Mouse (Mus musculus): ENCODE data around the gene Catip. TPM values are rescaled to one million over a fixed set of nuclear protein-coding genes. Genes with fewer than 3 reads are reported as not detected.

Gene Catip
- polyA plus RNA-seq, 1 experiment from 2014 or later, result 0.50 TPM

GRCm38 (mm10) chr1:74331046-74331681, 30.7 kb upstream of the Catip start:
- 81% methylated on average over 4 of the region's 4 CpGs for WGBS
- Histone ChIP-seq H3K9me3 (replicated peaks; ENCODE audit: control insufficient read depth, low read length) (no peaks in the 10 kb centered on the region), H3K36me3 (ENCODE audit: control insufficient read depth, insufficient read depth, low read length) (no peaks in the 10 kb centered on the region), H3K27ac (ENCODE audit: low read depth, low read length) (no peak overlapping the region), H3K4me1 (ENCODE audit: control insufficient read depth, insufficient read depth, low read length) (peaks cover 11% of the 10 kb centered on the region), H3K4me3 (ENCODE audit: low read depth, low read length) (no peak overlapping the region), H3K9ac (ENCODE audit: low read length) (no peak overlapping the region), H3K27me3 (replicated peaks; ENCODE audit: control insufficient read depth, insufficient read depth, low read length) (no peaks in the 10 kb centered on the region), H3K4me2 (ENCODE audit: low read length) (no peak overlapping the region)
- ATAC-seq (no peak), DNase-seq (ENCODE audit: low spot score) (no peak)

- Histone ChIP-seq H3K27me3 (replicated peaks; ENCODE audit: control insufficient read depth, insufficient read depth, low read length) (no peaks in the 10 kb centered on the region), H3K4me1 (ENCODE audit: control insufficient read depth, insufficient read depth, low read length) (peaks cover 11% of the 10 kb centered on the region), H3K9ac (ENCODE audit: low read length) (peak overlapping the region; percentile 75), H3K4me2 (ENCODE audit: low read length) (peak overlapping the region; percentile 85), H3K9me3 (replicated peaks; ENCODE audit: control insufficient read depth, low read length) (no peaks in the 10 kb centered on the region), H3K4me3 (ENCODE audit: low read depth, low read length) (peak overlapping the region; percentile 46), H3K36me3 (ENCODE audit: control insufficient read depth, insufficient read depth, low read length) (no peaks in the 10 kb centered on the region), H3K27ac (ENCODE audit: low read depth, low read length) (peak overlapping the region; percentile 82)
- under 1% methylated on average over 36 of the region's 36 CpGs for WGBS
- peak; percentile 98 for DNase-seq (ENCODE audit: low spot score)
- peak; percentile 96 for ATAC-seq
Measured at GRCm38 (mm10) chr1:74332241-74332763, 29.6 kb upstream of the Catip start.

GRCm38 (mm10) chr1:74332930-74333329, 29.0 kb upstream of the Catip start:
- DNase-seq (ENCODE audit: low spot score) (no peak), ATAC-seq (0 out of 2 replicates have a peak, but pooled peaks have one; percentile 1)
- peak overlapping the region; percentile 85 for H3K4me2 ChIP-seq (ENCODE audit: low read length)
- H3K4me1 ChIP-seq (ENCODE audit: control insufficient read depth, insufficient read depth, low read length), result peaks cover 11% of the 10 kb centered on the region
- H3K9ac ChIP-seq (ENCODE audit: low read length), result peak overlapping the region; percentile 75
- peak overlapping the region; percentile 46 for H3K4me3 ChIP-seq (ENCODE audit: low read depth, low read length)
- H3K27ac ChIP-seq (ENCODE audit: low read depth, low read length), result peak overlapping the region; percentile 82
- H3K9me3 ChIP-seq (replicated peaks; ENCODE audit: control insufficient read depth, low read length), result no peaks in the 10 kb centered on the region
- no peaks in the 10 kb centered on the region for H3K36me3 ChIP-seq (ENCODE audit: control insufficient read depth, insufficient read depth, low read length)
- 4% methylated on average over 9 of the region's 9 CpGs for WGBS
- no peaks in the 10 kb centered on the region for H3K27me3 ChIP-seq (replicated peaks; ENCODE audit: control insufficient read depth, insufficient read depth, low read length)

- no peak for ATAC-seq
- H3K36me3 ChIP-seq (ENCODE audit: control insufficient read depth, insufficient read depth, low read length), result no peaks in the 10 kb centered on the region
- WGBS, result 85% methylated on average over 3 of the region's 3 CpGs
- H3K27me3 ChIP-seq (replicated peaks; ENCODE audit: control insufficient read depth, insufficient read depth, low read length), result no peaks in the 10 kb centered on the region
- H3K9ac ChIP-seq (ENCODE audit: low read length), result no peak overlapping the region
- no peak overlapping the region for H3K27ac ChIP-seq (ENCODE audit: low read depth, low read length)
- peaks cover 11% of the 10 kb centered on the region for H3K4me1 ChIP-seq (ENCODE audit: control insufficient read depth, insufficient read depth, low read length)
- H3K9me3 ChIP-seq (replicated peaks; ENCODE audit: control insufficient read depth, low read length), result no peaks in the 10 kb centered on the region
- H3K4me2 ChIP-seq (ENCODE audit: low read length), result no peak overlapping the region
- H3K4me3 ChIP-seq (ENCODE audit: low read depth, low read length), result no peak overlapping the region
- no peak for DNase-seq (ENCODE audit: low spot score)
Measured at GRCm38 (mm10) chr1:74334607-74335006, 27.3 kb upstream of the Catip start.

- Histone ChIP-seq H3K4me2 (ENCODE audit: low read length) (no peak overlapping the region), H3K4me1 (ENCODE audit: control insufficient read depth, insufficient read depth, low read length) (peaks cover 11% of the 10 kb centered on the region), H3K36me3 (ENCODE audit: control insufficient read depth, insufficient read depth, low read length) (no peaks in the 10 kb centered on the region), H3K4me3 (ENCODE audit: low read depth, low read length) (no peak overlapping the region), H3K9ac (ENCODE audit: low read length) (no peak overlapping the region), H3K27me3 (replicated peaks; ENCODE audit: control insufficient read depth, insufficient read depth, low read length) (no peaks in the 10 kb centered on the region), H3K27ac (ENCODE audit: low read depth, low read length) (no peak overlapping the region), H3K9me3 (replicated peaks; ENCODE audit: control insufficient read depth, low read length) (no peaks in the 10 kb centered on the region)
- ATAC-seq, result no peak
- WGBS, result 61% methylated on average over 4 of the region's 4 CpGs
- DNase-seq (ENCODE audit: low spot score), result no peak
Measured at GRCm38 (mm10) chr1:74335033-74335432, 26.9 kb upstream of the Catip start.

GRCm38 (mm10) chr1:74335436-74336170, 26.3 kb upstream of the Catip start:
- H3K36me3 ChIP-seq (ENCODE audit: control insufficient read depth, insufficient read depth, low read length), result no peaks in the 10 kb centered on the region
- H3K4me2 ChIP-seq (ENCODE audit: low read length), result no peak overlapping the region
- no peak overlapping the region for H3K4me3 ChIP-seq (ENCODE audit: low read depth, low read length)
- WGBS, result 73% methylated on average over 6 of the region's 6 CpGs
- H3K27ac ChIP-seq (ENCODE audit: low read depth, low read length), result no peak overlapping the region
- peaks cover 11% of the 10 kb centered on the region for H3K4me1 ChIP-seq (ENCODE audit: control insufficient read depth, insufficient read depth, low read length)
- ATAC-seq (no peak), DNase-seq (ENCODE audit: low spot score) (no peak)
- H3K27me3 ChIP-seq (replicated peaks; ENCODE audit: control insufficient read depth, insufficient read depth, low read length), result no peaks in the 10 kb centered on the region
- H3K9ac ChIP-seq (ENCODE audit: low read length), result no peak overlapping the region
- no peaks in the 10 kb centered on the region for H3K9me3 ChIP-seq (replicated peaks; ENCODE audit: control insufficient read depth, low read length)

- no peaks in the 10 kb centered on the region for H3K36me3 ChIP-seq (ENCODE audit: control insufficient read depth, insufficient read depth, low read length)
- H3K4me2 ChIP-seq (ENCODE audit: low read length), result no peak overlapping the region
- no peak overlapping the region for H3K27ac ChIP-seq (ENCODE audit: low read depth, low read length)
- no peak overlapping the region for H3K4me3 ChIP-seq (ENCODE audit: low read depth, low read length)
- no peak for ATAC-seq
- no peaks in the 10 kb centered on the region for H3K9me3 ChIP-seq (replicated peaks; ENCODE audit: control insufficient read depth, low read length)
- DNase-seq (ENCODE audit: low spot score), result no peak
- peaks cover 11% of the 10 kb centered on the region for H3K4me1 ChIP-seq (ENCODE audit: control insufficient read depth, insufficient read depth, low read length)
- no peaks in the 10 kb centered on the region for H3K27me3 ChIP-seq (replicated peaks; ENCODE audit: control insufficient read depth, insufficient read depth, low read length)
- WGBS, result 78% methylated on average over 3 of the region's 3 CpGs
- no peak overlapping the region for H3K9ac ChIP-seq (ENCODE audit: low read length)
Measured at GRCm38 (mm10) chr1:74337241-74337771, 24.6 kb upstream of the Catip start.

GRCm38 (mm10) chr1:74338013-74338412, 23.9 kb upstream of the Catip start:
- DNase-seq (ENCODE audit: low spot score), result no peak
- Histone ChIP-seq H3K27ac (ENCODE audit: low read depth, low read length) (no peak overlapping the region), H3K27me3 (replicated peaks; ENCODE audit: control insufficient read depth, insufficient read depth, low read length) (no peaks in the 10 kb centered on the region), H3K4me1 (ENCODE audit: control insufficient read depth, insufficient read depth, low read length) (peaks cover 9% of the 10 kb centered on the region), H3K9me3 (replicated peaks; ENCODE audit: control insufficient read depth, low read length) (no peaks in the 10 kb centered on the region), H3K4me2 (ENCODE audit: low read length) (no peak overlapping the region), H3K36me3 (ENCODE audit: control insufficient read depth, insufficient read depth, low read length) (no peaks in the 10 kb centered on the region), H3K9ac (ENCODE audit: low read length) (no peak overlapping the region), H3K4me3 (ENCODE audit: low read depth, low read length) (no peak overlapping the region)
- ATAC-seq, result no peak
- 98% methylated on average over 5 of the region's 5 CpGs for WGBS

GRCm38 (mm10) chr1:74338626-74339025, 23.3 kb upstream of the Catip start:
- Histone ChIP-seq H3K4me2 (ENCODE audit: low read length) (no peak overlapping the region), H3K27me3 (replicated peaks; ENCODE audit: control insufficient read depth, insufficient read depth, low read length) (no peaks in the 10 kb centered on the region), H3K9me3 (replicated peaks; ENCODE audit: control insufficient read depth, low read length) (no peaks in the 10 kb centered on the region), H3K9ac (ENCODE audit: low read length) (no peak overlapping the region), H3K4me1 (ENCODE audit: control insufficient read depth, insufficient read depth, low read length) (peaks cover 3% of the 10 kb centered on the region), H3K27ac (ENCODE audit: low read depth, low read length) (no peak overlapping the region), H3K4me3 (ENCODE audit: low read depth, low read length) (no peak overlapping the region), H3K36me3 (ENCODE audit: control insufficient read depth, insufficient read depth, low read length) (no peaks in the 10 kb centered on the region)
- DNase-seq (ENCODE audit: low spot score), result no peak
- 87% methylated on average over 4 of the region's 4 CpGs for WGBS
- ATAC-seq, result no peak
